Comparison of ENCODE assay signal across 8 mouse cellular contexts in genomic region chr11:98942555-98942922, GRCm38 (mm10). TPM values are rescaled to one million over a fixed set of nuclear protein-coding genes. Genes with fewer than 3 reads are reported as not detected.
DNase-seq lines count a peak whose midpoint lies in the region; ATAC-seq and TF ChIP-seq lines count a peak whose summit lies in the region.

No protein-coding gene starts in this region.

- 18% methylated on average over 3 of the region's 3 CpGs for WGBS in lung, postnatal 0 days
- 34% methylated on average over 3 of the region's 3 CpGs for whole genome bisulfite sequencing in limb, embryonic 13.5 days
- WGBS in stomach, postnatal 0 days = 18% methylated on average over 3 of the region's 3 CpGs

- no peaks in the 10 kb centered on the region for H3K9me3 ChIP-seq in lung, postnatal 0 days (ENCODE audit: low read length)
- H3K9me3 ChIP-seq in limb, embryonic 13.5 days = no peaks in the 10 kb centered on the region
- H3K9me3 ChIP-seq in stomach, postnatal 0 days (ENCODE audit: control insufficient read depth, low read length) = no peaks in the 10 kb centered on the region

- H3K36me3 ChIP-seq in lung, postnatal 0 days (ENCODE audit: insufficient read depth, low read length) = no peaks in the 10 kb centered on the region
- peaks cover 8% of the 10 kb centered on the region for H3K36me3 ChIP-seq in limb, embryonic 13.5 days
- H3K36me3 ChIP-seq in stomach, postnatal 0 days (ENCODE audit: control insufficient read depth, insufficient read depth, low read length) = no peaks in the 10 kb centered on the region

- peaks cover 59% of the 10 kb centered on the region for H3K4me1 ChIP-seq in lung, postnatal 0 days (ENCODE audit: insufficient read depth, low read depth, low read length)
- peaks cover 88% of the 10 kb centered on the region for H3K4me1 ChIP-seq in limb, embryonic 13.5 days
- H3K4me1 ChIP-seq in stomach, postnatal 0 days (replicated peaks; ENCODE audit: control insufficient read depth, insufficient read depth) = peaks cover 44% of the 10 kb centered on the region

- peak overlapping the region; percentile 32; the same call in 1 of the 2 replicates for H3K9ac ChIP-seq in lung, postnatal 0 days (replicated peaks; ENCODE audit: low read depth)
- peak overlapping the region; percentile 68 for H3K9ac ChIP-seq in limb, embryonic 13.5 days
- H3K9ac ChIP-seq in stomach, postnatal 0 days (ENCODE audit: low read length) = peak overlapping the region; percentile 35

- peak overlapping the region; percentile 96 for H3K4me2 ChIP-seq in lung, postnatal 0 days (replicated peaks; ENCODE audit: low read depth, low read length)
- H3K4me2 ChIP-seq in limb, embryonic 13.5 days (replicated peaks) = peak overlapping the region; percentile 95
- H3K4me2 ChIP-seq in stomach, postnatal 0 days (replicated peaks; ENCODE audit: low read depth) = peak overlapping the region; percentile 93

- TF ChIP-seq CTCF in lung, postnatal 0 days (IDR thresholded peaks at IDR 0.05) = no peak
- TF ChIP-seq CTCF in stomach, postnatal 0 days (IDR thresholded peaks at IDR 0.05; ENCODE audit: low read depth) = no peak

- H3K27ac ChIP-seq in lung, postnatal 0 days (ENCODE audit: low read length) = peak overlapping the region; percentile 98
- H3K27ac ChIP-seq in limb, embryonic 13.5 days = peak overlapping the region; percentile 84
- H3K27ac ChIP-seq in stomach, postnatal 0 days (replicated peaks) = peak overlapping the region; percentile 98

- no peak; the same call in 1 of the 2 replicates for ATAC-seq in lung, postnatal 0 days
- ATAC-seq in limb, embryonic 13.5 days (ENCODE audit: low FRiP score, low read depth) = no peak
- ATAC-seq in stomach, postnatal 0 days (ENCODE audit: low FRiP score, low TSS enrichment) = no peak
- ATAC-seq in cerebellum, adult (ENCODE audit: insufficient number of reproducible peaks, low FRiP score, low TSS enrichment) = no peak

- peak; percentile 49 for DNase-seq in adrenal gland, adult 2 months
- DNase-seq in adrenal gland, postnatal 4 days (ENCODE audit: low spot score in 2 of 2) = no peak
- DNase-seq in lung, postnatal 0 days (ENCODE audit: low spot score) = no peak
- DNase-seq in lung, postnatal 25 days (ENCODE audit: low spot score) = no peak
- no peak for DNase-seq in stomach, postnatal 0 days (ENCODE audit: low spot score)
- no peak for DNase-seq in spleen, adult 12 weeks (ENCODE audit: low spot score)

- H3K27me3 ChIP-seq in lung, postnatal 0 days (replicated peaks; ENCODE audit: insufficient read depth, low read length) = no peaks in the 10 kb centered on the region
- H3K27me3 ChIP-seq in limb, embryonic 13.5 days = no peaks in the 10 kb centered on the region
- H3K27me3 ChIP-seq in stomach, postnatal 0 days (ENCODE audit: control insufficient read depth, insufficient read depth, low read length) = no peaks in the 10 kb centered on the region

- H3K4me3 ChIP-seq in lung, postnatal 0 days (ENCODE audit: low read depth, low read length) = peak overlapping the region; percentile 40; the same call in 1 of the 2 replicates
- H3K4me3 ChIP-seq in limb, embryonic 13.5 days = peak overlapping the region; percentile 90
- no peak overlapping the region for H3K4me3 ChIP-seq in stomach, postnatal 0 days (ENCODE audit: low read depth, low read length)

- TF ChIP-seq EP300 in lung, postnatal 0 days (IDR thresholded peaks at IDR 0.05) = no peak
- no peak for TF ChIP-seq EP300 in stomach, postnatal 0 days (optimal IDR thresholded peaks at IDR 0.05)

RNA-seq across cellular contexts. Expression of gene Rara, which starts 14.9 kb away (rescaled TPM):
- total RNA-seq in adrenal gland, adult 2 months (2021) = 10 to 100 TPM; 17.0 to 30.8 TPM
- polyA plus RNA-seq in adrenal gland, adult 2 months (2012; rRNA removed) = 43.7 and 44.9 TPM in 2 replicates
- total RNA-seq in adrenal gland, postnatal 4 days (2021) = 10 to 100 TPM; 46.4 to 50.6 TPM
- polyA plus RNA-seq in lung, postnatal 0 days (2015; fragmentation: Nextera tagmentation; extraction: Ambion mirVana) = 26.2 and 28.8 TPM in 2 replicates
- polyA plus RNA-seq in limb, embryonic 13.5 days (2015; fragmentation: Nextera tagmentation; extraction: Ambion mirVana) = 46.5 and 49.8 TPM in 2 replicates
- 20.1 and 25.9 TPM in 2 replicates for polyA plus RNA-seq in stomach, postnatal 0 days (2015; fragmentation: Nextera tagmentation; extraction: Ambion mirVana)

RNA-seq across cellular contexts. Expression of gene Cdc6, which starts 34.9 kb away (rescaled TPM):
- total RNA-seq in adrenal gland, adult 2 months (2021) = under 1 TPM; 0.48 to 0.86 TPM
- polyA plus RNA-seq in adrenal gland, adult 2 months (2012; rRNA removed) = 0.07 and 0.08 TPM in 2 replicates
- 1 to 10 TPM; 7.5 to 9.1 TPM for total RNA-seq in adrenal gland, postnatal 4 days (2021)
- 2.5 and 2.6 TPM in 2 replicates for polyA plus RNA-seq in lung, postnatal 0 days (2015; fragmentation: Nextera tagmentation; extraction: Ambion mirVana)
- polyA plus RNA-seq in limb, embryonic 13.5 days (2015; fragmentation: Nextera tagmentation; extraction: Ambion mirVana) = 31.4 and 32.3 TPM in 2 replicates
- 6.6 and 7.0 TPM in 2 replicates for polyA plus RNA-seq in stomach, postnatal 0 days (2015; fragmentation: Nextera tagmentation; extraction: Ambion mirVana)

RNA-seq across cellular contexts. Expression of gene Gjd3, which starts 40.3 kb away (rescaled TPM):
- not detected for total RNA-seq in adrenal gland, adult 2 months (2021)
- polyA plus RNA-seq in adrenal gland, adult 2 months (2012; rRNA removed) = 1.1 and 1.2 TPM in 2 replicates
- 1 to 10 TPM in 1 of 2 experiments, under 1 TPM in 1; 0.50 to 1.0 TPM for total RNA-seq in adrenal gland, postnatal 4 days (2021)
- 0.56 and 1.0 TPM in 2 replicates for polyA plus RNA-seq in lung, postnatal 0 days (2015; fragmentation: Nextera tagmentation; extraction: Ambion mirVana)
- 0.41 and 0.78 TPM in 2 replicates for polyA plus RNA-seq in limb, embryonic 13.5 days (2015; fragmentation: Nextera tagmentation; extraction: Ambion mirVana)
- polyA plus RNA-seq in stomach, postnatal 0 days (2015; fragmentation: Nextera tagmentation; extraction: Ambion mirVana) = 1.9 and 2.1 TPM in 2 replicates
